Mouse (Mus musculus) MEL (cell line): ENCODE results near the gene Sgsm1. TPM values are rescaled to one million over a fixed set of nuclear protein-coding genes. Genes with fewer than 3 reads are reported as not detected.

Experiments used
- DNase-seq: peaks from one replicate; pipeline ENCODE4 v3.0.0; 2011; ENCODE audit warnings: low read depth, low spot score
- H3K27ac ChIP-seq: 2 replicates; pipeline ENCODE4 v1.5.1; 2012; ENCODE audit warnings: low read depth, mild to moderate bottlenecking, control low read depth, low read length, moderate library complexity; ENCODE audit not compliant: control insufficient read depth
- H3K27me3 ChIP-seq, 2 experiments: fragments of 150-350 bp in 1 of 2; sonication (generic) in 1 of 2; 2 replicates each; pipeline ENCODE4 v1.6.1; 2012; ENCODE audit warnings: low read length in 2 of 2, mild to moderate bottlenecking in 2 of 2, improper control_type of control experiment in 1 of 2, moderate library complexity in 1 of 2; ENCODE audit not compliant: insufficient read depth in 2 of 2, control insufficient read depth in 1 of 2
- H3K36me3 ChIP-seq, 2 experiments: 2 replicates each; pipeline ENCODE4 v1.6.1; 2012 to 2014; ENCODE audit warnings: low read length in 2 of 2, improper control_type of control experiment in 1 of 2, inconsistent platforms in 1 of 2, mild to moderate bottlenecking in 1 of 2; ENCODE audit not compliant: insufficient read depth in 2 of 2, control insufficient read depth in 1 of 2
- H3K4me1 ChIP-seq, 2 experiments: fragments of 150-350 bp in 1 of 2; sonication (generic) in 1 of 2; 2 replicates each; pipeline ENCODE4 v1.6.1; 2012; ENCODE audit warnings: low read length in 2 of 2, improper control_type of control experiment in 1 of 2, mild to moderate bottlenecking in 1 of 2; ENCODE audit not compliant: insufficient read depth in 2 of 2, control insufficient read depth in 1 of 2
- H3K4me3 ChIP-seq, 2 experiments: fragments of 150-350 bp in 1 of 2; sonication (generic) in 1 of 2; 2 replicates each; pipeline ENCODE4 v1.5.1; 2012; ENCODE audit warnings: low read depth in 2 of 2, low read length in 2 of 2, mild to moderate bottlenecking in 2 of 2, moderate library complexity in 2 of 2, control low read depth in 1 of 2, improper control_type of control experiment in 1 of 2; ENCODE audit not compliant: control insufficient read depth in 1 of 2, insufficient read depth in 1 of 2
- H3K79me2 ChIP-seq: 2 replicates; pipeline ENCODE4 v1.6.1; 2012; ENCODE audit warnings: mild to moderate bottlenecking, low read length, moderate library complexity; ENCODE audit not compliant: control insufficient read depth, poor library complexity, insufficient read depth
- H3K9ac ChIP-seq: 2 replicates; pipeline ENCODE4 v1.6.1; 2012; ENCODE audit warnings: low read depth, mild to moderate bottlenecking, control low read depth, low read length, moderate library complexity; ENCODE audit not compliant: control insufficient read depth, poor library complexity, severe bottlenecking
- H3K9me3 ChIP-seq: fragments of 150-350 bp; sonication (generic); replicated peaks from 2 replicates; pipeline ENCODE4 v1.6.1; 2012; ENCODE audit warnings: mild to moderate bottlenecking, low read length, improper control_type of control experiment, moderate library complexity; ENCODE audit not compliant: insufficient read depth
- CTCF ChIP-seq, 3 experiments: IDR thresholded peaks in 2 of 3; conservative IDR thresholded peaks in 1 of 3; 2 replicates each; pipeline ENCODE4 v1.5.1; 2011 to 2012; ENCODE audit warnings: low read length in 3 of 3, low read depth in 2 of 3, mild to moderate bottlenecking in 2 of 3, improper control_type of control experiment in 1 of 3, inconsistent platforms in 1 of 3, mixed read lengths in 1 of 3, moderate library complexity in 1 of 3; ENCODE audit not compliant: control insufficient read depth in 1 of 3, insufficient read depth in 1 of 3, poor library complexity in 1 of 3, severe bottlenecking in 1 of 3
- E2F4 ChIP-seq: IDR thresholded peaks from 2 replicates; pipeline ENCODE4 v1.6.1; 2011; ENCODE audit warnings: low read depth, low read length, improper control_type of control experiment, borderline replicate concordance
- GATA1 ChIP-seq: IDR thresholded peaks from 2 replicates; pipeline ENCODE4 v1.6.1; 2011; ENCODE audit warnings: low read depth, low read length, improper control_type of control experiment
- MAX ChIP-seq: IDR thresholded peaks from 2 replicates; pipeline ENCODE4 v1.6.1; 2011; ENCODE audit warnings: low read length, improper control_type of control experiment
- MAZ ChIP-seq: IDR thresholded peaks from 2 replicates; pipeline ENCODE4 v1.6.1; 2012; ENCODE audit warnings: low read depth, mild to moderate bottlenecking, inconsistent platforms, low read length, improper control_type of control experiment
- MEF2A ChIP-seq: IDR thresholded peaks from 2 replicates; pipeline ENCODE4 v1.6.1; 2014; ENCODE audit warnings: low read depth, mild to moderate bottlenecking, inconsistent platforms, low read length, improper control_type of control experiment; ENCODE audit not compliant: poor library complexity, insufficient replicate concordance, severe bottlenecking; ENCODE audit errors: extremely low read depth
- MYB ChIP-seq: IDR thresholded peaks from 2 replicates; pipeline ENCODE4 v1.6.1; 2011; ENCODE audit warnings: mild to moderate bottlenecking, low read depth, low read length, improper control_type of control experiment
- MYC ChIP-seq: IDR thresholded peaks from 2 replicates; pipeline ENCODE4 v1.6.1; 2011; ENCODE audit warnings: low read depth, mild to moderate bottlenecking, low read length, improper control_type of control experiment, moderate library complexity
- NELFE ChIP-seq: IDR thresholded peaks from 2 replicates; pipeline ENCODE4 v1.6.1; 2011; ENCODE audit warnings: low read depth, low read length, improper control_type of control experiment
- POLR2A ChIP-seq, 2 experiments: IDR thresholded peaks; 2 replicates each; pipeline ENCODE4 v1.6.1; 2011 to 2012; ENCODE audit warnings: low read length in 2 of 2, mild to moderate bottlenecking in 2 of 2, control low read depth in 1 of 2, improper control_type of control experiment in 1 of 2, low read depth in 1 of 2, moderate library complexity in 1 of 2; ENCODE audit not compliant: control insufficient read depth in 1 of 2, insufficient read depth in 1 of 2, poor library complexity in 1 of 2
- POLR2AphosphoS5 ChIP-seq: IDR thresholded peaks from 2 replicates; pipeline ENCODE4 v1.6.1; 2012; ENCODE audit warnings: low read depth, borderline replicate concordance, mild to moderate bottlenecking, inconsistent platforms, low read length, moderate library complexity, mixed read lengths
- RCOR1 ChIP-seq: IDR thresholded peaks from 2 replicates; pipeline ENCODE4 v1.6.1; 2012; ENCODE audit warnings: low read depth, mild to moderate bottlenecking, inconsistent platforms, low read length, improper control_type of control experiment
- TAL1 ChIP-seq: IDR thresholded peaks from 2 replicates; pipeline ENCODE4 v1.6.1; 2012; ENCODE audit warnings: mild to moderate bottlenecking, inconsistent platforms, low read length, moderate library complexity, mixed read lengths
- TCF12 ChIP-seq: IDR thresholded peaks from 2 replicates; pipeline ENCODE4 v1.6.1; 2014; ENCODE audit warnings: low read depth, mild to moderate bottlenecking, inconsistent platforms, low read length, improper control_type of control experiment, moderate library complexity
- USF1 ChIP-seq: IDR thresholded peaks from 2 replicates; pipeline ENCODE4 v1.6.1; 2014; ENCODE audit warnings: low read depth, mild to moderate bottlenecking, inconsistent platforms, low read length, improper control_type of control experiment, moderate library complexity
- ZC3H11A ChIP-seq: IDR thresholded peaks from 2 replicates; pipeline ENCODE4 v1.6.1; 2012; ENCODE audit warnings: low read depth, mild to moderate bottlenecking, inconsistent platforms, low read length, improper control_type of control experiment
- ZMIZ1 ChIP-seq: IDR thresholded peaks from 2 replicates; pipeline ENCODE4 v1.6.1; 2012; ENCODE audit warnings: low read depth, mild to moderate bottlenecking, inconsistent platforms, low read length, improper control_type of control experiment, moderate library complexity
- ZNF384 ChIP-seq: IDR thresholded peaks from 2 replicates; pipeline ENCODE4 v1.6.1; 2012; ENCODE audit warnings: low read depth, mild to moderate bottlenecking, inconsistent platforms, low read length, improper control_type of control experiment
- polyA plus RNA-seq, 2 experiments: library from polyadenylated mRNA; stranded (reverse) in 1 of 2; unstranded in 1 of 2; fragments of >175 nt in 1 of 2; fragments of >200 nt in 1 of 2; gene quantifications; 2 replicates each; pipeline versions ENCODE4 v1.2.1 to v1.2.4; 2012; ENCODE audit warnings: low replicate concordance in 2 of 2, low read depth in 1 of 2; ENCODE audit not compliant: insufficient read length in 2 of 2, insufficient read depth in 1 of 2, missing spikeins in 1 of 2
- total RNA-seq: library from RNA; depleted of rRNA; stranded (reverse); fragments of 300-350 nt; gene quantifications from 2 replicates; pipeline ENCODE4 v1.2.3, GENCODE M21; 2012

Gene Sgsm1
- total and polyA plus RNA-seq, 3 experiments, result not detected

GRCm38 (mm10) chr5:113291125-113291524, 19.5 kb downstream of the Sgsm1 start:
- TF ChIP-seq MYC (no peak), USF1 (no peak), CTCF (IDR thresholded peaks at IDR 0.05 in 2 of 3, conservative IDR thresholded peaks at IDR 0.05 in 1 of 3; ENCODE audit: control insufficient read depth in 1 of 3, insufficient read depth in 1 of 3, low read depth in 2 of 3, low read length in 3 of 3, poor library complexity in 1 of 3, severe bottlenecking in 1 of 3) (no peak), POLR2AphosphoS5 (no peak), TAL1 (no peak), MYB (no peak), MAX (no peak), RCOR1 (no peak), NELFE (no peak), POLR2A (IDR thresholded peaks at IDR 0.05; ENCODE audit: control insufficient read depth in 1 of 2, insufficient read depth in 1 of 2, low read depth in 1 of 2, low read length in 2 of 2, poor library complexity in 1 of 2) (no peak), ZNF384 (no peak), MEF2A (no peak), E2F4 (no peak), GATA1 (no peak)
- TF ChIP-seq, all 39 proteins: peak for 0

GRCm38 (mm10) chr5:113290149-113290548, 20.4 kb downstream of the Sgsm1 start:
- TF ChIP-seq TCF12, result no peak
- TF ChIP-seq ZC3H11A, result no peak
- no peak for TF ChIP-seq ZMIZ1
- TF ChIP-seq MAZ, result no peak
- TF ChIP-seq CTCF (IDR thresholded peaks at IDR 0.05 in 2 of 3, conservative IDR thresholded peaks at IDR 0.05 in 1 of 3; ENCODE audit: control insufficient read depth in 1 of 3, insufficient read depth in 1 of 3, low read depth in 2 of 3, low read length in 3 of 3, poor library complexity in 1 of 3, severe bottlenecking in 1 of 3), result no peak
- TF ChIP-seq, all 39 proteins: peak for 0
- Histone ChIP-seq H3K27me3 (no peaks in the 10 kb centered on the region), H3K4me1 (no peaks in the 10 kb centered on the region), H3K27ac (no peak overlapping the region), H3K79me2 (no peaks in the 10 kb centered on the region), H3K4me3 (no peak overlapping the region), H3K9ac (no peak overlapping the region), H3K9me3 (no peaks in the 10 kb centered on the region), H3K36me3 (no peaks in the 10 kb centered on the region)
- DNase-seq, result no peak

More at GRCm38 (mm10) chr5:113291125-113291524, 19.5 kb downstream of the Sgsm1 start:
- no peaks in the 10 kb centered on the region for H3K79me2 ChIP-seq
- H3K27me3 ChIP-seq, result no peaks in the 10 kb centered on the region
- H3K4me1 ChIP-seq, result no peaks in the 10 kb centered on the region
- H3K27ac ChIP-seq, result no peak overlapping the region
- H3K9me3 ChIP-seq, result no peaks in the 10 kb centered on the region
- no peaks in the 10 kb centered on the region for H3K36me3 ChIP-seq
- no peak overlapping the region for H3K9ac ChIP-seq
- H3K4me3 ChIP-seq, result no peak overlapping the region
- no peak for DNase-seq
